Comparison of ENCODE assay signal across 8 mouse cellular contexts in the genomic region with DNA sequence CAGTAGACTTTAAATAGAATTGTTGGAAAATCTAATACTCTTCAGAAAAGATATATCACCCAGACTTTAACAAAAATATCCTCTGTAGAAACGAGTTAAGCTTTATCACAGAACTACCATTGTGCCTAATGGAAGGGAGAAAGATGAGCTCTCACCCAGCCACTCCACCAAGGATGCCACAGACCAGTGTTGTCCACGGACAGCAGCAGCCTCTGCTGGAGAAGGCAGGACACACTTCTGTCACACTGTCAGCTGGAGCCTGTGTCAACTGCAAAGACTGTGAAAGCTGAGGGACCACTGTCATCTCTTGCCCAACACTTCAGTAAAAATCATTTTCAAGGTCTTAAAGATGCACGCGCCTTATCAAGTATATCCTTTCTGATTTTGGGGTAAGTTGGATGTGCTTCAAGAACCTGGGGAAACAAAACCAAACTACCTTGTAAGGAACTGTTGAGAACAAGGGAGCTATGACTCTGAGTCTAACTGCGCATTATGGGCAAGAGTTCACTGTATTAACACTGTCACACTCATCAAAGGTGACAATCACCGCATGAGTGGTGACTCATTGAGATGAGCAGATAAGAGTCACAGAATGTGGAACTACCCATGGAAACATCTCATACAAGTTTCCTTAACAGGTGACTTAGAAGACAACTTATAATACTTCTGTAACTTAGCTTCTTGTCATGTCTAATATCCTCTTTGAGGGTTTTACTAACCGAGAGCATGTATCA. TPM values are rescaled to one million over a fixed set of nuclear protein-coding genes. Genes with fewer than 3 reads are reported as not detected.
DNase-seq lines count a peak whose midpoint lies in the region; ATAC-seq and TF ChIP-seq lines count a peak whose summit lies in the region.

No protein-coding gene starts in this region.

- peak; percentile 26 for DNase-seq in embryonic facial prominence, embryonic 14.5 days (ENCODE audit: low spot score)
- no peak for DNase-seq in embryonic facial prominence, embryonic 10.5 days (ENCODE audit: low spot score)
- no peak for DNase-seq in liver, embryonic 14.5 days (ENCODE audit: low read depth in 3 of 3, low spot score in 3 of 3)
- DNase-seq in gastrocnemius, postnatal 14 days: no peak
- DNase-seq in adrenal gland, postnatal 4 days (ENCODE audit: low spot score in 2 of 2): no peak

- peak; percentile 42 for TF ChIP-seq CTCF in liver, embryonic 14.5 days (IDR thresholded peaks at IDR 0.05; ENCODE audit: low read depth)
- TF ChIP-seq CTCF in embryonic fibroblast, embryonic 13.5 days (IDR thresholded peaks at IDR 0.05; ENCODE audit: borderline replicate concordance, insufficient read depth, low read length): peak; percentile 81; the same call in 1 of the 2 replicates

- TF ChIP-seq POLR2A in embryonic fibroblast, embryonic 13.5 days (IDR thresholded peaks at IDR 0.05; ENCODE audit: low read depth, low read length): no peak

- no peaks in the 10 kb centered on the region for H3K9me3 ChIP-seq in embryonic facial prominence, embryonic 14.5 days (ENCODE audit: control insufficient read depth, low read length)
- H3K9me3 ChIP-seq in embryonic facial prominence, embryonic 10.5 days: no peaks in the 10 kb centered on the region
- H3K9me3 ChIP-seq in liver, embryonic 14.5 days (ENCODE audit: control insufficient read depth, low read length): no peaks in the 10 kb centered on the region
- no peaks in the 10 kb centered on the region for H3K9me3 ChIP-seq in liver, embryonic 12.5 days (replicated peaks)
- no peaks in the 10 kb centered on the region for H3K9me3 ChIP-seq in midbrain, embryonic 16.5 days (replicated peaks; ENCODE audit: control insufficient read depth, low read length, poor library complexity, severe bottlenecking)

- no peak overlapping the region for H3K27ac ChIP-seq in embryonic facial prominence, embryonic 14.5 days (replicated peaks; ENCODE audit: low read depth, low read length)
- no peak overlapping the region for H3K27ac ChIP-seq in embryonic facial prominence, embryonic 10.5 days (replicated peaks)
- no peak overlapping the region for H3K27ac ChIP-seq in liver, embryonic 14.5 days
- no peak overlapping the region for H3K27ac ChIP-seq in liver, embryonic 12.5 days
- no peak overlapping the region for H3K27ac ChIP-seq in embryonic fibroblast, embryonic 13.5 days (ENCODE audit: insufficient read depth, low read length)
- H3K27ac ChIP-seq in midbrain, embryonic 16.5 days (ENCODE audit: low read length): no peak overlapping the region

- WGBS in embryonic facial prominence, embryonic 14.5 days: 79% methylated on average over 7 of the region's 7 CpGs
- WGBS in embryonic facial prominence, embryonic 10.5 days: 84% methylated on average over 7 of the region's 7 CpGs
- 57% methylated on average over 7 of the region's 7 CpGs for WGBS in liver, embryonic 14.5 days (ENCODE audit: insufficient replicate concordance)
- 67% methylated on average over 7 of the region's 7 CpGs for WGBS in liver, embryonic 12.5 days (ENCODE audit: insufficient replicate concordance)
- WGBS in midbrain, embryonic 16.5 days: 83% methylated on average over 7 of the region's 7 CpGs

- no peaks in the 10 kb centered on the region for H3K36me3 ChIP-seq in embryonic facial prominence, embryonic 14.5 days (ENCODE audit: control insufficient read depth, insufficient read depth, low read length)
- H3K36me3 ChIP-seq in embryonic facial prominence, embryonic 10.5 days (replicated peaks): peaks cover 9% of the 10 kb centered on the region
- no peaks in the 10 kb centered on the region for H3K36me3 ChIP-seq in liver, embryonic 14.5 days (replicated peaks; ENCODE audit: control insufficient read depth, insufficient read depth, low read depth)
- H3K36me3 ChIP-seq in liver, embryonic 12.5 days: no peaks in the 10 kb centered on the region
- H3K36me3 ChIP-seq in midbrain, embryonic 16.5 days (ENCODE audit: control insufficient read depth, insufficient read depth, low read length): 0 out of 2 replicates have a peak, but pooled peaks cover 3% of the 10 kb centered on the region

- no peak for ATAC-seq in embryonic facial prominence, embryonic 14.5 days (ENCODE audit: low read depth)
- no peak for ATAC-seq in liver, embryonic 14.5 days (ENCODE audit: insufficient read depth)
- ATAC-seq in liver, embryonic 12.5 days: no peak
- ATAC-seq in midbrain, embryonic 16.5 days: peak; percentile 87

- no peak overlapping the region for H3K4me3 ChIP-seq in embryonic facial prominence, embryonic 14.5 days (ENCODE audit: low read depth, low read length)
- H3K4me3 ChIP-seq in embryonic facial prominence, embryonic 10.5 days: no peak overlapping the region
- H3K4me3 ChIP-seq in liver, embryonic 14.5 days (ENCODE audit: insufficient read depth in 1 of 2, low read depth in 2 of 2, low read length in 2 of 2): no peak overlapping the region
- H3K4me3 ChIP-seq in liver, embryonic 12.5 days: no peak overlapping the region
- H3K4me3 ChIP-seq in embryonic fibroblast, embryonic 13.5 days (ENCODE audit: insufficient read depth, low read length): no peak overlapping the region
- H3K4me3 ChIP-seq in midbrain, embryonic 16.5 days (ENCODE audit: low read depth, low read length): no peak overlapping the region

- intact Hi-C loops in gastrocnemius, postnatal 14 days (cut with DNase I; ENCODE audit: low total_unique reads): loop anchor here (10.0 kb wide), 1 partner anchor 390 kb away; no protein-coding TSS in a partner anchor

- H3K4me1 ChIP-seq in embryonic facial prominence, embryonic 14.5 days (ENCODE audit: control insufficient read depth, insufficient read depth, low read length): no peaks in the 10 kb centered on the region
- H3K4me1 ChIP-seq in embryonic facial prominence, embryonic 10.5 days: peaks cover 9% of the 10 kb centered on the region; the same call in 1 of the 2 replicates
- H3K4me1 ChIP-seq in liver, embryonic 14.5 days (replicated peaks; ENCODE audit: control insufficient read depth in 2 of 2, insufficient read depth in 2 of 2, low read length in 1 of 2): no peaks in the 10 kb centered on the region
- H3K4me1 ChIP-seq in liver, embryonic 12.5 days: no peaks in the 10 kb centered on the region
- peaks cover 3% of the 10 kb centered on the region; the same call in 1 of the 2 replicates for H3K4me1 ChIP-seq in embryonic fibroblast, embryonic 13.5 days (ENCODE audit: control insufficient read depth, insufficient read depth, low read length)
- peaks cover 7% of the 10 kb centered on the region for H3K4me1 ChIP-seq in midbrain, embryonic 16.5 days (ENCODE audit: control insufficient read depth, insufficient read depth, low read length)

- TF ChIP-seq EP300 in liver, embryonic 14.5 days (IDR thresholded peaks at IDR 0.05; ENCODE audit: low read depth): no peak

- no peak overlapping the region for H3K4me2 ChIP-seq in embryonic facial prominence, embryonic 14.5 days (ENCODE audit: low read depth, low read length)
- H3K4me2 ChIP-seq in liver, embryonic 14.5 days (ENCODE audit: low read depth): no peak overlapping the region
- no peak overlapping the region for H3K4me2 ChIP-seq in liver, embryonic 12.5 days
- no peak overlapping the region for H3K4me2 ChIP-seq in midbrain, embryonic 16.5 days (ENCODE audit: low read length)

- H3K27me3 ChIP-seq in embryonic facial prominence, embryonic 14.5 days (replicated peaks; ENCODE audit: control insufficient read depth, insufficient read depth, low read length): no peaks in the 10 kb centered on the region
- H3K27me3 ChIP-seq in embryonic facial prominence, embryonic 10.5 days (replicated peaks; ENCODE audit: low read depth, poor library complexity, severe bottlenecking): no peaks in the 10 kb centered on the region
- H3K27me3 ChIP-seq in liver, embryonic 14.5 days (ENCODE audit: control insufficient read depth, insufficient read depth, low read length): no peaks in the 10 kb centered on the region
- no peaks in the 10 kb centered on the region for H3K27me3 ChIP-seq in liver, embryonic 12.5 days (replicated peaks)
- no peaks in the 10 kb centered on the region for H3K27me3 ChIP-seq in midbrain, embryonic 16.5 days (ENCODE audit: control insufficient read depth, insufficient read depth, low read depth, low read length)

- H3K9ac ChIP-seq in embryonic facial prominence, embryonic 14.5 days (ENCODE audit: low read depth, low read length): no peak overlapping the region
- H3K9ac ChIP-seq in liver, embryonic 14.5 days (replicated peaks): no peak overlapping the region
- H3K9ac ChIP-seq in liver, embryonic 12.5 days: no peak overlapping the region
- no peak overlapping the region for H3K9ac ChIP-seq in midbrain, embryonic 16.5 days (ENCODE audit: low read depth, low read length)

RNA-seq across cellular contexts. Expression of a gene that starts 59.8 kb away (rescaled TPM):
- polyA plus RNA-seq in embryonic facial prominence, embryonic 14.5 days (2014; fragmentation: Nextera tagmentation; extraction: Ambion mirVana): 3.9 and 5.1 TPM in 2 replicates
- polyA plus RNA-seq in embryonic facial prominence, embryonic 10.5 days (2016; fragmentation: Nextera tagmentation; extraction: Ambion mirVana): 1.8 and 2.2 TPM in 2 replicates
- 0.24 and 0.70 TPM in 2 replicates for polyA plus RNA-seq in liver, embryonic 14.5 days (2012; rRNA removed)
- polyA plus RNA-seq in liver, embryonic 14.5 days (2014; fragmentation: Nextera tagmentation; extraction: Ambion mirVana): 0.33 and 0.52 TPM in 2 replicates
- 0.38 and 0.39 TPM in 2 replicates for polyA plus RNA-seq in liver, embryonic 12.5 days (2016; fragmentation: Nextera tagmentation; extraction: Ambion mirVana)
- polyA plus RNA-seq in embryonic fibroblast, embryonic 13.5 days (2011; ENCODE audit: insufficient read length, low read depth, missing spikeins): 3.0 and 3.7 TPM in 2 replicates
- 2.0 and 3.5 TPM in 2 replicates for polyA plus RNA-seq in midbrain, embryonic 16.5 days (2015; fragmentation: Nextera tagmentation; extraction: Ambion mirVana)
- total RNA-seq in gastrocnemius, postnatal 14 days (2021): not detected
- 1 to 10 TPM; 3.1 to 4.9 TPM for total RNA-seq in adrenal gland, postnatal 4 days (2021)
